Mouse (Mus musculus): ENCODE measurements around the gene 2610318N02Rik. TPM values are rescaled to one million over a fixed set of nuclear protein-coding genes. Genes with fewer than 3 reads are reported as not detected.
"Not testable (repeated sequence)": the region's sequence is repeated elsewhere in the genome, so short reads cannot be mapped to it uniquely, and the experiment has no call there.

The 2610318N02Rik gene
- 9.3 and 12.1 TPM in 2 replicates for polyA plus RNA-seq (2014; fragmentation: Nextera tagmentation; extraction: Ambion mirVana)

- peaks cover 13% of the 10 kb centered on the region for H3K4me1 ChIP-seq (ENCODE audit: control insufficient read depth, insufficient read depth, low read length)
- ATAC-seq (ENCODE audit: low read depth) = peak; percentile 93
- no peak within 1 kb of the TSS for H3K27ac ChIP-seq (ENCODE audit: low read depth, low read length)
- no peaks in the 10 kb centered on the region for H3K27me3 ChIP-seq (ENCODE audit: control insufficient read depth, insufficient read depth, low read length)
- peak within 1 kb of the TSS; percentile 47 for H3K9ac ChIP-seq (replicated peaks; ENCODE audit: low read depth, low read length)
- WGBS = under 1% methylated on average over 25 of the region's 25 CpGs
- peak within 1 kb of the TSS; percentile 83 for H3K4me2 ChIP-seq (ENCODE audit: low read depth, low read length)
- no peaks in the 10 kb centered on the region for H3K36me3 ChIP-seq (ENCODE audit: control insufficient read depth, insufficient read depth, low read length)
- H3K9me3 ChIP-seq (ENCODE audit: control insufficient read depth, low read length) = no peaks in the 10 kb centered on the region
- peak within 1 kb of the TSS; percentile 37 for H3K4me3 ChIP-seq (ENCODE audit: low read depth, low read length)
Observed at GRCm38 (mm10) chr16:17124871-17125520, at the start of gene 2610318N02Rik. 2610318N02Rik (minus strand) TSS chr16:17125167.

- H3K27me3 ChIP-seq (ENCODE audit: control insufficient read depth, insufficient read depth, low read length) = no peaks in the 10 kb centered on the region
- no peak overlapping the region for H3K9ac ChIP-seq (replicated peaks; ENCODE audit: low read depth, low read length)
- no peak for ATAC-seq (ENCODE audit: low read depth)
- H3K4me3 ChIP-seq (ENCODE audit: low read depth, low read length) = no peak overlapping the region
- no peaks in the 10 kb centered on the region; the same call in 1 of the 2 replicates for H3K36me3 ChIP-seq (ENCODE audit: control insufficient read depth, insufficient read depth, low read length)
- 93% methylated on average over 5 of the region's 5 CpGs for WGBS
- no peaks in the 10 kb centered on the region for H3K4me1 ChIP-seq (ENCODE audit: control insufficient read depth, insufficient read depth, low read length)
- H3K4me2 ChIP-seq (ENCODE audit: low read depth, low read length) = no peak overlapping the region
- no peak overlapping the region for H3K27ac ChIP-seq (ENCODE audit: low read depth, low read length)
- no peaks in the 10 kb centered on the region for H3K9me3 ChIP-seq (ENCODE audit: control insufficient read depth, low read length)
Observed at GRCm38 (mm10) chr16:17168049-17168448, 43.1 kb upstream of the 2610318N02Rik start.

- no peaks in the 10 kb centered on the region for H3K9me3 ChIP-seq (ENCODE audit: control insufficient read depth, low read length)
- no peak overlapping the region for H3K27ac ChIP-seq (ENCODE audit: low read depth, low read length)
- no peaks in the 10 kb centered on the region for H3K4me1 ChIP-seq (ENCODE audit: control insufficient read depth, insufficient read depth, low read length)
- H3K4me3 ChIP-seq (ENCODE audit: low read depth, low read length) = no peak overlapping the region
- H3K36me3 ChIP-seq (ENCODE audit: control insufficient read depth, insufficient read depth, low read length) = no peaks in the 10 kb centered on the region; the same call in 1 of the 2 replicates
- no peak overlapping the region for H3K4me2 ChIP-seq (ENCODE audit: low read depth, low read length)
- no peaks in the 10 kb centered on the region for H3K27me3 ChIP-seq (ENCODE audit: control insufficient read depth, insufficient read depth, low read length)
- no peak overlapping the region for H3K9ac ChIP-seq (replicated peaks; ENCODE audit: low read depth, low read length)
- no peak for ATAC-seq (ENCODE audit: low read depth)
Observed at GRCm38 (mm10) chr16:17167179-17167578, 42.2 kb upstream of the 2610318N02Rik start.

- H3K36me3 ChIP-seq (ENCODE audit: control insufficient read depth, insufficient read depth, low read length); H3K9ac ChIP-seq (replicated peaks; ENCODE audit: low read depth, low read length); H3K9me3 ChIP-seq (ENCODE audit: control insufficient read depth, low read length); H3K27ac ChIP-seq (ENCODE audit: low read depth, low read length); H3K4me1 ChIP-seq (ENCODE audit: control insufficient read depth, insufficient read depth, low read length); H3K4me3 ChIP-seq (ENCODE audit: low read depth, low read length); H3K4me2 ChIP-seq (ENCODE audit: low read depth, low read length); H3K27me3 ChIP-seq (ENCODE audit: control insufficient read depth, insufficient read depth, low read length); ATAC-seq (ENCODE audit: low read depth): not testable (repeated sequence)
- 90% methylated on average over 1 of the region's 1 CpGs for WGBS
Observed at GRCm38 (mm10) chr16:17165478-17165877, 40.5 kb upstream of the 2610318N02Rik start.

GRCm38 (mm10) chr16:17154346-17154745 is 29.4 kb upstream of the 2610318N02Rik start:
- 94% methylated on average over 2 of the region's 2 CpGs for WGBS
- Histone ChIP-seq H3K9me3 (ENCODE audit: control insufficient read depth, low read length) (no peaks in the 10 kb centered on the region), H3K27ac (ENCODE audit: low read depth, low read length) (no peak overlapping the region), H3K27me3 (ENCODE audit: control insufficient read depth, insufficient read depth, low read length) (no peaks in the 10 kb centered on the region), H3K4me3 (ENCODE audit: low read depth, low read length) (no peak overlapping the region), H3K4me2 (ENCODE audit: low read depth, low read length) (no peak overlapping the region), H3K4me1 (ENCODE audit: control insufficient read depth, insufficient read depth, low read length) (no peaks in the 10 kb centered on the region), H3K9ac (replicated peaks; ENCODE audit: low read depth, low read length) (no peak overlapping the region), H3K36me3 (ENCODE audit: control insufficient read depth, insufficient read depth, low read length) (peaks cover 21% of the 10 kb centered on the region)
- ATAC-seq (ENCODE audit: low read depth) = no peak

GRCm38 (mm10) chr16:17151874-17152273 is 26.9 kb upstream of the 2610318N02Rik start:
- peaks cover 11% of the 10 kb centered on the region; the same call in 1 of the 2 replicates for H3K36me3 ChIP-seq (ENCODE audit: control insufficient read depth, insufficient read depth, low read length)
- H3K27ac ChIP-seq (ENCODE audit: low read depth, low read length) = no peak overlapping the region
- H3K4me1 ChIP-seq (ENCODE audit: control insufficient read depth, insufficient read depth, low read length) = peaks cover 6% of the 10 kb centered on the region; the same call in 1 of the 2 replicates
- no peak for ATAC-seq (ENCODE audit: low read depth)
- no peaks in the 10 kb centered on the region for H3K27me3 ChIP-seq (ENCODE audit: control insufficient read depth, insufficient read depth, low read length)
- WGBS = 97% methylated on average over 4 of the region's 4 CpGs
- H3K4me3 ChIP-seq (ENCODE audit: low read depth, low read length) = no peak overlapping the region
- no peak overlapping the region for H3K9ac ChIP-seq (replicated peaks; ENCODE audit: low read depth, low read length)
- H3K4me2 ChIP-seq (ENCODE audit: low read depth, low read length) = no peak overlapping the region
- no peaks in the 10 kb centered on the region for H3K9me3 ChIP-seq (ENCODE audit: control insufficient read depth, low read length)

- no peak overlapping the region for H3K9ac ChIP-seq (replicated peaks; ENCODE audit: low read depth, low read length)
- 85% methylated on average over 7 of the region's 7 CpGs for WGBS
- ATAC-seq (ENCODE audit: low read depth) = no peak
- H3K4me1 ChIP-seq (ENCODE audit: control insufficient read depth, insufficient read depth, low read length) = peaks cover 6% of the 10 kb centered on the region; the same call in 1 of the 2 replicates
- H3K36me3 ChIP-seq (ENCODE audit: control insufficient read depth, insufficient read depth, low read length) = peaks cover 11% of the 10 kb centered on the region; the same call in 1 of the 2 replicates
- no peak overlapping the region for H3K4me3 ChIP-seq (ENCODE audit: low read depth, low read length)
- no peak overlapping the region for H3K27ac ChIP-seq (ENCODE audit: low read depth, low read length)
- no peak overlapping the region for H3K4me2 ChIP-seq (ENCODE audit: low read depth, low read length)
- H3K27me3 ChIP-seq (ENCODE audit: control insufficient read depth, insufficient read depth, low read length) = no peaks in the 10 kb centered on the region
- no peaks in the 10 kb centered on the region for H3K9me3 ChIP-seq (ENCODE audit: control insufficient read depth, low read length)
Observed at GRCm38 (mm10) chr16:17150520-17151258, 25.7 kb upstream of the 2610318N02Rik start.

GRCm38 (mm10) chr16:17148084-17148483 is 23.1 kb upstream of the 2610318N02Rik start:
- Histone ChIP-seq H3K4me2 (ENCODE audit: low read depth, low read length) (peak overlapping the region; percentile 89), H3K27me3 (ENCODE audit: control insufficient read depth, insufficient read depth, low read length) (no peaks in the 10 kb centered on the region), H3K27ac (ENCODE audit: low read depth, low read length) (no peak overlapping the region), H3K4me1 (ENCODE audit: control insufficient read depth, insufficient read depth, low read length) (peaks cover 6% of the 10 kb centered on the region; the same call in 1 of the 2 replicates), H3K9me3 (ENCODE audit: control insufficient read depth, low read length) (no peaks in the 10 kb centered on the region), H3K9ac (replicated peaks; ENCODE audit: low read depth, low read length) (peak overlapping the region; percentile 68; the same call in 1 of the 2 replicates), H3K36me3 (ENCODE audit: control insufficient read depth, insufficient read depth, low read length) (0 out of 2 replicates have a peak, but pooled peaks cover 2% of the 10 kb centered on the region), H3K4me3 (ENCODE audit: low read depth, low read length) (peak overlapping the region; percentile 63)
- ATAC-seq (ENCODE audit: low read depth) = peak; percentile 28; the same call in 1 of the 2 replicates
- 5% methylated on average over 16 of the region's 16 CpGs for WGBS

All from neural tube, embryonic 14.5 days (tissue).